Mouse (Mus musculus) frontal cortex, adult 2 months (tissue): ENCODE measurements at regions not wholly inside any gene's neighbourhood (a gene's known extent, or its start where the extent isn't known, plus 50 kb on each side); places are given as distances from the start of the nearest gene placed in this dataset.

Experiments used
- DNase-seq, 2 experiments: peaks; one replicate each; pipeline ENCODE4 v3.0.0; 2022; ENCODE audit warnings: low spot score in 1 of 2; ENCODE audit errors: extremely low spot score in 1 of 2

DNA sequence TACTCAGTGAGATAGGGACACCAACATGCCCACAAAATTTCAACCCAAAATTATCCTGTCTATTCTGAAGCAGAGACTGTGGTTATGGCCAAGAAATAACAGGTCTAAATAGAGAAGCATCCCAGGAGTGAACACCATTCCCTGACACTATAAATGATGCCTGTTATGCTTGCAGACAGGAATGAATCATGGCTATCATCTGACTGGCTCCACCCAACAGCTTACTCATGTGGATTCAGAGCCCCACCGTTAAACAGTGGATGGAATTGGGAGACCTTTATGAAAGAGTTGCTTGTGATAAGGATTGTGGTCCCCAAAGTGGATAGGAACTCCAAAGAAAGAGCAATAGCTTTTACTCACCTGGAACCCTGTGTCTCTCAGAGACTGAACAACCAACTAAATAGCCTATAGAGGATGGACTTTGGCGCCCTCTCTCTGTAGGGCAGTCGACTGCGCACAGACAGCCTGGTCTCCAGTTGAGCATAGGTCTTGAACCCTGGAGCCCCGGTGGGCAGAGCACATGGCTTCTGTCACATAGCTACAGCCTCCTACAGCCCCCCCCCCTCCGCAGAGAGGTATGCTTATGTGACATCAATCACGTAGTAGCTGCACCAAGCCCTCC, 1101.3 kb upstream of the Zeb2 start:
- DNase-seq, result peak in 1 of 2 experiments; percentile 7

GRCm38 (mm10) chr2:46199341-46199740, 1082.1 kb upstream of the Zeb2 start:
- no peak for DNase-seq

- DNase-seq, result no peak
Measured at GRCm38 (mm10) chr2:46187265-46187888, 1070.2 kb upstream of the Zeb2 start.

DNA sequence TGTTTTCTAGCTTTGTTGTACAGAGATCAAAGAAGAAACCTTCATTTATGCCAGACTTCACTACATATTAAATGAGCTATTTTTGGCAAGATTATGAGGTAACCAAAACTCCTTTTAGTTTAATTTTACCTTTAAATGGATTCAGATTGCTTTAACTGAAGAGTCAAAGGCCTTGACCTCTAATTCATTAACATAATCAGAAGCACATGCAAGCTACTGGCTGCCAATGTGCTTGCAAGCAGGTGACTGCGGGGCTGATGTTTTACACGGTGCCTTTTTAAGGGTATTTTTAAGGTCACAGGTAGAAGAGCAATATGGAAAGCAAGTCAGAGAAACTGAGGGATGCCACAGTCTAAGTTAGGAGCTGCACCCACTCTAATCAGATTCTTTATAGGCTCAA, 1066.0 kb upstream of the Zeb2 start:
- no peak for DNase-seq

DNA sequence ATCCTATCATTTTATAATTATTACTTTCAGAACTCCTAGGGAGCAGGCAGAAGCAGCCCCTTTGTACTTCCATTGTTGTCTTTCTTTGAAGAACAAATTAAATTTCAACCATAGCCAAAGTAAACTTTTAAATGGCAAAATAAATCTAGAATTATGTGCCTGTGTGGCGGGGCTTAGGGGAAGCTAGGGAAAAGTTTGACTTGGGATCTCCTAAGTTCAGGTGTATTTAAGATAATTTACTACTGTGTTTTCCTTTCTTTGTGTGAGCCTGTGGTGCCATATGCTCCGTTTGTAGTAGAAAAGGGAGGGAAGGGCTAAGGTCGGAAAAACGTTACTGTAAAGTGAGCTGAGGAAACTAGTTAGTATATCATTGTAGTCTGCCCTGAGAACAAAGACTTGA, 1062.5 kb upstream of the Zeb2 start:
- DNase-seq, result no peak

DNA sequence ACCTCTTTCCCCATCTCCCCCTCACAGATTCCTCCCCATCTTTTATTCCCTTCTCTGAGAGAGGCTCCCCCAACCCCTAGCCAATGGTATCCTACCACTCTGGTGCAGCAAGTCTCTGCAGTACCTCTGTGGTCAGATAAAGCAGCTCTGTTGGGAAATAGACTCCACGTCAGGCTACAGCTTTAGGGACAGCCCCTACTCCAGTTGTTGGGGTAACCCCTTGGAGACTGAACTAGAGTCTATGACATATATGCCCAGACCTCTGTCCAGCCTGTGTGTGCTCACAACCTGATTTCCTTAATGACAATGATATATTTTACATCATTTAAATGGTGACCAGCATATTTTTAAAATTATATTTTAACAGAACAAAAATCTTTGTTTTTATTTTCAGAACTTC, 1051.3 kb upstream of the Zeb2 start:
- DNase-seq, result no peak

- no peak for DNase-seq
Measured at GRCm38 (mm10) chr2:46149848-46150247, 1032.7 kb upstream of the Zeb2 start.

- DNase-seq, result no peak
Measured at GRCm38 (mm10) chr2:46119871-46120270, 1002.7 kb upstream of the Zeb2 start.

DNA sequence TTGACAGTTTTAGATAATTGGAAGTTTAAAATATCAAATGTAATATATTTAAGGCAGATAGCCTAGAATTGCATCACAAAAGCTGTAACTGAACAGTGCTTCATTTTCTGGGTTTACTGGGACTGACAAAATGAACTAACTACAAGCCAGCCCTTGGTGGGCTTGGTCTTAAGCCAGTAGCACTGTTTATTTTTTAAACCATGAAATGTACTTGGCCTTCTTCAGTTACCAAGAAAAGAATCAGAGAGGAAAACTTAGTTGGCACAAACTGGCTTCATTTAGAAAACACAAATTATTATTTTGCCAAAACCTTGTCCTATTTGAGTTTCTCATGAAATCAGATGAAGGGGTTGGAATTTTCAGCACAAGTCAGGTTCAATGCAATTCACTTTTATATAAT, 989.8 kb upstream of the Zeb2 start:
- no peak for DNase-seq

- no peak for DNase-seq
Measured at GRCm38 (mm10) chr2:46065034-46065802, 948.0 kb upstream of the Zeb2 start.

- no peak for DNase-seq
Measured at GRCm38 (mm10) chr2:46055729-46056128, 938.5 kb upstream of the Zeb2 start.

- peak in 1 of 2 experiments; percentile 11 for DNase-seq
Measured at GRCm38 (mm10) chr2:46054902-46055301, 937.7 kb upstream of the Zeb2 start.

- no peak for DNase-seq
Measured at GRCm38 (mm10) chr2:46021854-46022253, 904.7 kb upstream of the Zeb2 start.

GRCm38 (mm10) chr2:46013771-46014269, 896.6 kb upstream of the Zeb2 start:
- DNase-seq, result no peak

DNA sequence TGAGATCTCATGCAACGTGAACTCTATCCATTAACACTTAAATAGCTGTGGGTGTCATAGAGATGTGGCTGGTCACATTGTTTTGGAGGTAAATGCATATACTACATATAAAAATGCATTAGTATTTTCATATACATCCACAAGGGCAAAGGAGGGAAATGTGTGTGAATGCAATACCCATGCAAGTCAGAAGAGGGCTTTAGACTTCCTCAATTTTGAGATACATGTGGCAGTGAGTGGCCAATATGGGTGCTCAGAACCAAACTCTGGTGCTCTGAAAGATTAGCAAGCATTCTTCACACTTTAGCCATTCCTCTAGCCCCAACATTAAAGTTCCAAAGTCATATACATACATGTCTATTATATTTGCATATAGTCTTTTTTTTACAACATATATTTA, 895.5 kb upstream of the Zeb2 start:
- DNase-seq, result no peak

GRCm38 (mm10) chr2:45975157-45975556, 858.0 kb upstream of the Zeb2 start:
- DNase-seq, result no peak

DNA sequence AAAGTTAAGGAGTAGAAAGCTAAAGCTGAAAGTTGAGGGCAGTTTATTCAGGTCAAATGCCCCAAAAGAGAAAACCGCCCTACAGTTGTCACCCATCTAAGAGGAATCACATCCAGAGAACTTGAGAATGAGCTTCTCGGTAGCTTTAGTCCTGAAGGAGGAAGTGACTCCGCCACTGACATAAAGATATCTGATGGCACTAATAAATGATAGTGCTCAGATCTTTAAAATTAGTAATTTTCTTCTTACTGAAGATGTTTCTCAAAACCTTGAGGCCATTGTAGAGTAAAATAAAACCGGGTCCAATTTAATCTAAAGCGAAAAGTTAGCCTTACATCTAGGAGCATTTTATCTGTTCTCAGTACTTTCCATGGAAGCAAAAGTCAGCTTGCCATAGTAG, 851.4 kb upstream of the Zeb2 start:
- no peak for DNase-seq

DNA sequence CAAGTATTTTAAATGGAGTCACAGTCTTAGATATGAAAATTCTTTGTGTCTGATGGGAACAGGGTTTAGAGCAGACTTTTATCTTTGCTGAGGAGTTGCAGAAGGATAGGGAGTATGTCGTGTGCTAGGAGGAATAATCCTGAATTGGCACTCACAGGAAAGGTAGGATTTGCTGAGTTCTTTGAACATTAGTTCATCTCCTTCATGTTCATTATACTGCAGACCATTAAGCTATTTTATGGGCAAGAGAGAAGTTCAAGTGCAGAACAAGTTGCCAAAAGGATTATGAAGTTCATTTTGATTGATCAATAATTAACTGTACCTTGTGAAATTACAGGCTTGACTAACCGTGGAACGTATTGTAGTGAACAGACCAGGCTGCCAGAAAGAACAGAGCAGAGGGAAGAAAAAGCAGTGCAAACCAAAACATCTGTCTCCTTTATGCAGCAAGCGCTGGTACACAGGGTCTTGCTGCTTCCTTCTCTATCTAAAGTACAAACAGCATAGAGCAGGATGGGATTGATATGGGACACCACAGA, 839.7 kb upstream of the Zeb2 start:
- no peak for DNase-seq

DNA sequence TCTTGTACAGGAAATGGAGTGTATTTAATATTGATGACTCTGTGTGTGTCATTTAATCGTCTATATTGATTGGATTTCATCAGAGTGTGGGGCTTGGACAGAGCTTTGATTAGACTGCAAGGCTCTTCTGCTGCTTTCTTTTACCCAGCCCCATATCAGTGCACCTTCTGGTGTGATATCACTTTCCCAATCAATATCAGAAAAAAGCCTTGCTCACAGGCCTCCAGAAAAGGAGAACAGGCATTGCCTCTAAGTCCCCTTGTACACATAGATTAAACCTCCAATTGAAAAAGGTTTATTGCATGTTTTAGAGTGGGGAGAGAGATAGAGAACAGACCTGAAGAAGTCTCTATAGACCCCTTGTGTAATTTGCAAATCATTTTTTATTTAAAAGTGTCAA, 831.6 kb upstream of the Zeb2 start:
- DNase-seq, result no peak

DNA sequence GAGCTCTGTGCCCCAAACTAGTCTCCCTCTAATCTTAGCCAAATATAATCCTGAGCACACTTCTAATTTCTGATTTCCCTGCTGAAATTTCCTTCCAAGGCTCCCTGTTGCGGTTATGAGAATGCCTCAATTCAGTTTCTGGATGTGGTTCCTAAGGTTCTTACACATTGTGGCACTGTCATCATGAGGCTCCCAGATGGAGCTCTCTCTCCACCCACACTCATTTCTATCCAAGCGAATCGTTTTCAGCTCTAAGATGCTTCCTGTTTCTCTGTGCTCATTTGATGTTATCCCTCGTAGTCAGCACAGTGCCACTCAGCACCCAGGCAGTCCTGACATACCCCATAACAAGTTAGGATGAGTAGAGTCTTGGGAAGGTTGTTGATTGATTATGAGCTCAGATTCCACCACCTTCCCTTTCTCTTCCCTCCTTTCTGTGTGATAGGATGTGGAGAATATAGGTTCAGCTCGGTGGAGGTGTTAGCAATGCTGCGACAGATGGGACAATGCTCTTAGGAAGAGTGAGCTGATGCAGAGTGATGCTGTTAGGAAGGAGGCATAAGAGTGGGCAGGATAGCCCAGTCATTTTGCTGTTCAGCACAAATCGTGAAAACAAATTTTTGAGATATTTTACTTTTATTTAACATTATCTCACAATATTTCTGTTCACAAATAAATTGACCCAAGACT, 808.7 kb upstream of the Zeb2 start:
- peak; percentile 14 to 53 for DNase-seq

- DNase-seq, result no peak
Measured at GRCm38 (mm10) chr2:45908871-45909270, 791.7 kb upstream of the Zeb2 start.
